Mouse (Mus musculus) left cerebral cortex, postnatal 36 days (tissue): ENCODE measurements around the gene Meltf. TPM values are rescaled to one million over a fixed set of nuclear protein-coding genes. Genes with fewer than 3 reads are reported as not detected.
A peak's percentile ranks its signal among the peaks of the same experiment; 100 is the strongest.

Experiments
- DNase-seq, 2 experiments: peaks; one replicate each; pipeline ENCODE4 v3.0.0; 2021 to 2022; ENCODE audit warnings: low spot score in 2 of 2, mixed read lengths in 1 of 2
- intact Hi-C: fragments of 180-260 bp; cut with DNase I; formaldehyde crosslinking; loops from one replicate; pipeline ENCODE4 v1.15.1; 2025
- total RNA-seq, 2 experiments: library from RNA; stranded (reverse); gene quantifications; 2 replicates each; pipeline ENCODE4 v1.2.3; 2021

The Meltf gene
- total RNA-seq, 2 experiments from 2014 or later, result 0.54 to 0.81 TPM

GRCm38 (mm10) chr16:31883902-31884301 is 5.3 kb downstream of the Meltf start:
- no peak for DNase-seq
- intact Hi-C loops, result no loop called here

GRCm38 (mm10) chr16:31890907-31891306 is 12.3 kb downstream of the Meltf start:
- DNase-seq, result no peak
- intact Hi-C loops, result no loop called here

- intact Hi-C loops, result no loop called here
- DNase-seq, result no peak
These were observed 15.0 kb downstream of the Meltf start for GRCm38 (mm10) chr16:31893396-31894141.

GRCm38 (mm10) chr16:31896971-31897774 is 18.6 kb downstream of the Meltf start:
- intact Hi-C loops, result loop anchor here (2.0 kb wide), 1 partner anchor 20 kb away; no protein-coding TSS in a partner anchor
- DNase-seq, result peak; percentile 77 to 86

GRCm38 (mm10) chr16:31898546-31899326 is 20.1 kb downstream of the Meltf start:
- intact Hi-C loops, result loop anchor here (1.0 kb wide), 1 partner anchor 11 kb away; no protein-coding TSS in a partner anchor
- peak; percentile 86 to 93 for DNase-seq

GRCm38 (mm10) chr16:31901886-31902285 is 23.3 kb downstream of the Meltf start:
- intact Hi-C loops, result no loop called here
- no peak for DNase-seq

- no peak for DNase-seq
- intact Hi-C loops, result no loop called here
These were observed 24.6 kb downstream of the Meltf start for GRCm38 (mm10) chr16:31903239-31903638.

- no peak for DNase-seq
- intact Hi-C loops, result no loop called here
These were observed 26.7 kb downstream of the Meltf start for GRCm38 (mm10) chr16:31905331-31905730.

GRCm38 (mm10) chr16:31905891-31906825 is 27.5 kb downstream of the Meltf start:
- DNase-seq, result peak; percentile 36 to 45
- intact Hi-C loops, result no loop called here

GRCm38 (mm10) chr16:31906896-31907295 is 28.3 kb downstream of the Meltf start:
- DNase-seq, result no peak
- intact Hi-C loops, result no loop called here

GRCm38 (mm10) chr16:31908959-31909358 is 30.3 kb downstream of the Meltf start:
- peak; percentile 66 to 68 for DNase-seq
- intact Hi-C loops, result loop anchor here (1.0 kb wide), 1 partner anchor 11 kb away; no protein-coding TSS in a partner anchor

- DNase-seq, result no peak
- intact Hi-C loops, result loop anchor here (10.0 kb wide), 1 partner anchor 456 kb away; no protein-coding TSS in a partner anchor
These were observed 31.8 kb downstream of the Meltf start for GRCm38 (mm10) chr16:31910281-31910847.

GRCm38 (mm10) chr16:31917776-31918175 is 39.2 kb downstream of the Meltf start:
- intact Hi-C loops, result loop anchor here (2.0 to 10.0 kb wide), 3 partner anchors 39 to 463 kb away; partner anchors contain the start of gene Meltf
- no peak for DNase-seq

GRCm38 (mm10) chr16:31918248-31918724 is 39.7 kb downstream of the Meltf start:
- intact Hi-C loops, result loop anchor here (2.0 to 10.0 kb wide), 2 partner anchors 169 to 463 kb away; no protein-coding TSS in a partner anchor
- peak; percentile 84 to 89 for DNase-seq

GRCm38 (mm10) chr16:31924368-31924767 is 45.8 kb downstream of the Meltf start:
- intact Hi-C loops, result no loop called here
- no peak for DNase-seq

- intact Hi-C loops, result no loop called here
- no peak for DNase-seq
These were observed 47.5 kb downstream of the Meltf start for GRCm38 (mm10) chr16:31926091-31926490.

GRCm38 (mm10) chr16:31926547-31927182 is 48.1 kb downstream of the Meltf start:
- intact Hi-C loops, result no loop called here

GRCm38 (mm10) chr16:31927412-31927811 is 48.8 kb downstream of the Meltf start:
- no peak for DNase-seq
- intact Hi-C loops, result no loop called here

More at GRCm38 (mm10) chr16:31926547-31927182, 48.1 kb downstream of the Meltf start:
- no peak for DNase-seq
